Mouse (Mus musculus) bone marrow macrophage, adult 2 months (primary cell): ENCODE results near the gene Mapkap1.

Experiments
- CTCF ChIP-seq: IDR thresholded peaks from 2 replicates; pipeline ENCODE4 v1.5.1; 2012; ENCODE audit warnings: low read depth, mild to moderate bottlenecking, low read length, moderate library complexity
- POLR2A ChIP-seq: IDR thresholded peaks from 2 replicates; pipeline ENCODE4 v1.6.1; 2012; ENCODE audit warnings: mild to moderate bottlenecking, low read depth, low read length, borderline replicate concordance

DNA sequence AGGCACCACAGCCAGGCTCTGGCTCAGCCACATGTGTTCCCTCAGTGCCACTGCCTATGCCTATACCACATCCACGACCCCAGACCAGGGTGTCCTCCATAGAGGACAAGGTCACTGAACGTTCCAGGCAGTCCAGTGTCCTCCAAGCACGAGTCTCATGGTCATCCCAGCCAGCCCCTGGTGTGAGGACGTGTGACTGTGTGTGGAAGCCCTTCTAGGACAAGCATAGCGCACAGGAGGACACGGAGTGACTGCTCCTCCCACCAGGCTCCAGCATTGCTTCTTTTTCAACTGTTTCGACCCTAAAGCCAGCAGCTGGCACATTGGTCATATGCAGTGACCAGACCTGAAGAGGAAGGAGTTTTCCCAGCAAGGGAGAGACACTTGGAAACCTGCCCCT is 223.2 kb downstream of the Mapkap1 start:
- TF ChIP-seq CTCF = no peak
- TF ChIP-seq POLR2A = no peak
